Mouse (Mus musculus) midbrain, embryonic 12.5 days (tissue): ENCODE results near the gene Bet1. TPM values are rescaled to one million over a fixed set of nuclear protein-coding genes. Genes with fewer than 3 reads are reported as not detected.

Experiments used
- ATAC-seq: fragments of 200-750 bp; cut with Nextera tagmentation; 2 replicates; pipeline ENCODE4 v1.8.0; 2017; ENCODE audit warnings: low read depth, moderate TSS enrichment, moderate library complexity; ENCODE audit not compliant: low FRiP score
- H3K27ac ChIP-seq: fragments of 300-500 bp; sonication (generic); replicated peaks from 2 replicates; pipeline ENCODE4 v1.5.1; 2016; ENCODE audit warnings: mild to moderate bottlenecking
- H3K27me3 ChIP-seq: fragments of 300-500 bp; sonication (generic); 2 replicates; pipeline ENCODE4 v1.6.1; 2016; ENCODE audit warnings: mild to moderate bottlenecking
- H3K36me3 ChIP-seq: fragments of 300-500 bp; sonication (generic); 2 replicates; pipeline ENCODE4 v1.6.1; 2016
- H3K4me1 ChIP-seq: fragments of 300-500 bp; sonication (generic); 2 replicates; pipeline ENCODE4 v1.6.1; 2016
- H3K4me2 ChIP-seq: fragments of 300-500 bp; sonication (generic); replicated peaks from 2 replicates; pipeline ENCODE4 v1.6.1; 2016; ENCODE audit warnings: mild to moderate bottlenecking, moderate library complexity
- H3K4me3 ChIP-seq: fragments of 300-500 bp; sonication (generic); 2 replicates; pipeline ENCODE4 v1.5.1; 2016; ENCODE audit warnings: mild to moderate bottlenecking
- H3K9ac ChIP-seq: fragments of 300-500 bp; sonication (generic); replicated peaks from 2 replicates; pipeline ENCODE4 v1.6.1; 2016; ENCODE audit warnings: mild to moderate bottlenecking, moderate library complexity
- H3K9me3 ChIP-seq: fragments of 300-500 bp; sonication (generic); 2 replicates; pipeline ENCODE4 v1.6.1; 2016; ENCODE audit warnings: mild to moderate bottlenecking
- WGBS: fragments of 180-500 bp; shearing (Covaris S2); methylation state at CpG from one replicate; pipeline ENCODE4 v1.1.7; 2016; 5-methylcytosine and 5-hydroxymethylcytosine counted together
- polyA plus RNA-seq: library from polyadenylated mRNA; unstranded; fragments of >200 nt; fragmentation: Nextera tagmentation; extraction: Ambion mirVana; gene quantifications from 2 replicates; pipeline ENCODE4 v1.2.1, GENCODE M21; 2016

Bet1 gene
- polyA plus RNA-seq = 53.0 and 53.5 TPM in 2 replicates

DNA sequence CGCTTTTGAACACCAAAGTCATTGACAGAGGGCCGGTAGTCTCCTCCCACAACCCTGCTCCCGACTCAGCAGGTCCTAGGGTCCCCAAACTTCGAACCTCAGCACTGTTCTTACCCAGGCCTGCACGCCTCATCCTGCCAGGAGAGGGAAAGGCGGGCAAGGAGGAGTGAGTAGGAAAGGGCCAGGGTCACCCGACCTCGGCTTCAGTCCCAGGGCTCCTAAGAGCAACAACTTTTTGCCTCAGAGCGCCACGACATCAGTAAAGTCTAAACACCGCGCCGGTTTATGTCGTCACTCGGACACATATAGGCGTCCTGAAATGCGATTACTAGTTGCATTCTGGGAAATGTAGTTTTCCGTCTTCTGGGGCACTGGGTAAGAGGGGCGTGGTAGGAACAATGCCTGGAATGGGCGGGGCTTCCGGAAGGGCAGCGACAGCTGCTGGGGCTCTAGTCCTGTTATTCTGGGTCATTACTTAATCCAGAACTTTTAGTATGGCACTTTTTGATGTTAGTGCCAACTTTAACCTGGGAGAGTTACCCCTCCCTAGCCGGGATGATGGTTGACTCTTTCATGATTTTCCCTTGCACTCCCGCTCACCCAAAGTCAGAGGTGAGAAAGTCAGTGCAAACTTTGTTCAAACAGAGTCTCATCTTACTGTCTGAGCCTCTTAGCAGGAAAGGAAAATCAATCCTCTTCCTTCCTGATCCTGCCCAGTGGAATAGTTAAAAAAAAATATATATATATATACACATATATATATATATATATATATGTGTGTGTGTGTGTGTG lies at the start of gene Bet1:
TSS of gene Bet1 (minus strand) at position 310 of the 792 bp plus-strand sequence.
- Histone ChIP-seq H3K9me3 (no peaks in the 10 kb centered on the region), H3K36me3 (no peaks in the 10 kb centered on the region)

GRCm38 (mm10) chr6:4132239-4132638 lies 45.5 kb upstream of the Bet1 start:
- Histone ChIP-seq H3K27ac (no peak overlapping the region), H3K27me3 (no peaks in the 10 kb centered on the region), H3K4me2 (no peak overlapping the region), H3K9ac (no peak overlapping the region), H3K4me1 (no peaks in the 10 kb centered on the region), H3K9me3 (no peaks in the 10 kb centered on the region), H3K4me3 (no peak overlapping the region), H3K36me3 (no peaks in the 10 kb centered on the region)
- ATAC-seq = no peak
- WGBS = 73% methylated on average over 7 of the region's 7 CpGs

More for the DNA sequence above, at the start of gene Bet1:
- no peaks in the 10 kb centered on the region for H3K27me3 ChIP-seq
- peak within 1 kb of the TSS; percentile 64 for H3K9ac ChIP-seq
- H3K4me3 ChIP-seq = peak within 1 kb of the TSS; percentile 67
- peaks cover 4% of the 10 kb centered on the region; the same call in 1 of the 2 replicates for H3K4me1 ChIP-seq
- peak; percentile 100 for ATAC-seq
- peak within 1 kb of the TSS; percentile 57 for H3K4me2 ChIP-seq
- H3K27ac ChIP-seq = no peak within 1 kb of the TSS
- WGBS = 2% methylated on average over 24 of the region's 24 CpGs

DNA sequence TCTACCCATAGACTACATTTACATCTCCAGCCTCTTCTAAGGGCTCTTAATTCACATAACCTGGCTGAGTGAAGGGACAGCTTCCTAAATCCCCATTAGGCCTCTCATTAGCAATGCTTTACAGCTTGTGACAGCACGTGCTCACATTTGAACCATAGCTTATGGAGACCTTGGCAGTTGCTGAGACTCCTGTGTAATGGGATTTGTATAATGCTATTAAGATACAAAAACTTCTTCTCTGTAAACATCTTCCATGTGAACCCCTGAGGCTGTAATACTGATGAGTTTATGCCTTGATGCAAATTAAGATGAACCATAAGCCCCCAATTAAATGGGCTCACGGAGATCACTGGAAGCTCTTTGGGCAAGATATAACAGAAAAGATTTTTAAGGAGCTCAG lies 44.4 kb upstream of the Bet1 start:
- H3K27me3 ChIP-seq = no peaks in the 10 kb centered on the region
- no peaks in the 10 kb centered on the region for H3K4me1 ChIP-seq
- H3K9ac ChIP-seq = no peak overlapping the region
- H3K36me3 ChIP-seq = no peaks in the 10 kb centered on the region
- H3K9me3 ChIP-seq = no peaks in the 10 kb centered on the region
- H3K4me2 ChIP-seq = no peak overlapping the region
- ATAC-seq = peak; percentile 83
- 50% methylated on average over 2 of the region's 2 CpGs for WGBS
- H3K4me3 ChIP-seq = no peak overlapping the region
- no peak overlapping the region for H3K27ac ChIP-seq

DNA sequence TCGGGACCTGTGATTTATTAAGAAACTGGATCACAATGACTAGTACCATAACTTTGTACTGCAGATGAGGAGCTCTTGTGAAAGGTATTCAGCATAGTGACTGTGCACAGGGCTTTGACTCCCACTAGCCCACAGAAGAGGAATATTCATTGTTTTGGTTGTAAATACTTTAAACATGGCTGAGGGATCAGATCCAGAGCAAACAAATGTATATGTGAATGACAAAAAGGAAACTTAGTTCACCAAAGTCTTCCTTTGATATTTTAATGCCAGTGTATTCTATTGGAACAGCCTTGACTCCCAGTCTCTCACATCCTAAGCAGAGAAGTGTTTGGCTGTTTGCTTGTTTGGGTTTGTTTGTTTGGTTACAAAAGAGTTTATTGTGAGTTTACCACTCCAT lies 31.8 kb upstream of the Bet1 start:
- Histone ChIP-seq H3K4me1 (no peaks in the 10 kb centered on the region), H3K9ac (no peak overlapping the region), H3K36me3 (no peaks in the 10 kb centered on the region), H3K27me3 (no peaks in the 10 kb centered on the region), H3K4me2 (no peak overlapping the region), H3K4me3 (no peak overlapping the region), H3K9me3 (no peaks in the 10 kb centered on the region), H3K27ac (no peak overlapping the region)
- 86% methylated on average over 1 of the region's 1 CpGs for WGBS
- ATAC-seq = no peak

- Histone ChIP-seq H3K36me3 (no peaks in the 10 kb centered on the region), H3K4me3 (no peak overlapping the region), H3K9ac (no peak overlapping the region), H3K9me3 (no peaks in the 10 kb centered on the region), H3K27ac (no peak overlapping the region), H3K4me1 (peaks cover 4% of the 10 kb centered on the region; the same call in 1 of the 2 replicates), H3K27me3 (no peaks in the 10 kb centered on the region), H3K4me2 (no peak overlapping the region)
- ATAC-seq = no peak
- 86% methylated on average over 2 of the region's 2 CpGs for WGBS
These were observed 3.7 kb upstream of the Bet1 start for GRCm38 (mm10) chr6:4090423-4090822.

- no peak overlapping the region for H3K9ac ChIP-seq
- no peak overlapping the region for H3K4me3 ChIP-seq
- H3K27ac ChIP-seq = no peak overlapping the region
- no peak overlapping the region for H3K4me2 ChIP-seq
- 89% methylated on average over 6 of the region's 6 CpGs for WGBS
- no peak for ATAC-seq
- H3K27me3 ChIP-seq = no peaks in the 10 kb centered on the region
- no peaks in the 10 kb centered on the region for H3K4me1 ChIP-seq
- no peaks in the 10 kb centered on the region for H3K9me3 ChIP-seq
- H3K36me3 ChIP-seq = no peaks in the 10 kb centered on the region
These were observed 14.5 kb downstream of the Bet1 start for GRCm38 (mm10) chr6:4072281-4072680.

DNA sequence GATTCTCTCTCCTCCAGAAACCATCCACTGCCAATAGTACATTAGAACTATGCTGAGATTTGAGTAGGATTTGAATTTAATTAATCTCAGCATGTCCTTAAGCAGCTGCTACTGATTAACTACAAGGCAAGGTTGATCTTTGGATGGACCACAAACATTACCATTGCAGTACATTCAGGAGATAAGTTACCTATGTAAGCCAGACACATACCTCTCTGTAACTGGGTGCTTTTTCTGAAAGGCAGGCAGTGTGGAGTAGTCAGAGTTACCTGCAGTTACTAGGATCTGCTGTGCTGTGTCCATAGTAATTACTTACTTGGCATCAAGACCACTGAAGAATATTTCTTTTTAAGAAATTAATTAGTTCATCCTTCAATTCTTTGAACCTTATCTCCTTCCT lies 17.1 kb downstream of the Bet1 start:
- Histone ChIP-seq H3K9me3 (no peaks in the 10 kb centered on the region), H3K36me3 (no peaks in the 10 kb centered on the region)

DNA sequence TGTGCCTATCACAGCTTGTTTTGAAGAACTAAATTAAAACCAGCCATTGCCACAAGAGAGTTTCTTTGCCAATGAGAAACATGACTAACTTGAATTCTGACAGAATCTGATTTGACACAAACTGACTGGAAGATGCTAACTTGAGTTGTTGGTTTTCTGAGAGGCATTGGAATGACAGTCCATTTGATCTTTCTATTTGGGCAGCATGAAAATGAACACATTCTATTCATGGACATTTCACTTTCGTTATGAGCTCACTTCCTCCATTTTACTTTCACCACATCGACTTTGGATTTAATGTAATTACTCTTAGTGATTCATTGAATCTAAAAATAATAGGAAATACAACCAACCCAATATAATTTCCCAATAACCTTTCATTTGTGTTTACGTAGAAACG lies 32.4 kb downstream of the Bet1 start:
- H3K27ac ChIP-seq = no peak overlapping the region
- no peak overlapping the region for H3K4me2 ChIP-seq
- H3K9me3 ChIP-seq = no peaks in the 10 kb centered on the region
- no peaks in the 10 kb centered on the region for H3K4me1 ChIP-seq
- 89% methylated on average over 4 of the region's 4 CpGs for WGBS
- no peak overlapping the region for H3K9ac ChIP-seq
- H3K36me3 ChIP-seq = no peaks in the 10 kb centered on the region
- no peak for ATAC-seq
- no peak overlapping the region for H3K4me3 ChIP-seq
- H3K27me3 ChIP-seq = no peaks in the 10 kb centered on the region

More for the DNA sequence above, 17.1 kb downstream of the Bet1 start:
- Histone ChIP-seq H3K4me1 (no peaks in the 10 kb centered on the region), H3K4me2 (no peak overlapping the region), H3K4me3 (no peak overlapping the region), H3K27me3 (no peaks in the 10 kb centered on the region), H3K9ac (no peak overlapping the region), H3K27ac (no peak overlapping the region)
- ATAC-seq = no peak

DNA sequence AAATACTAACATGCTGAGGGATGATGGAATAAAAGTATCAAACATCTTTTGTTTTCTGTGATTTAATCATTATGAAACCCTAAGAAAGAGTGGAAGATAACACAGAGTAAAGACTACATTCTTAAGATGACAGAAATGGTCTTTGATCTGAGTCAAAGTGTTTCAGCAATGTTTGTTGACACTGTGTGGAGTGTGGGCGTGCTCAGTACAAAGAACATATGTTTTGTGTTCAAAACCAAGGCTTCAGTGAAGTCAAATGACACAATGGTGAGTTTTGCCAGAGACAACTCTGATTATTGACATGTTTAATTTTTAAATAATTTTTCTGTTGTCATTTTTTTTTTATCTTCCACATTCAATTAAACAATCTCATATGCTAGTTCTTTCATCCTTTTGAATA lies 33.9 kb downstream of the Bet1 start:
- no peaks in the 10 kb centered on the region for H3K4me1 ChIP-seq
- no peak overlapping the region for H3K4me2 ChIP-seq
- no peak for ATAC-seq
- 74% methylated on average over 1 of the region's 1 CpGs for WGBS
- H3K36me3 ChIP-seq = no peaks in the 10 kb centered on the region
- H3K27me3 ChIP-seq = no peaks in the 10 kb centered on the region
- H3K9ac ChIP-seq = no peak overlapping the region
- no peak overlapping the region for H3K27ac ChIP-seq
- no peaks in the 10 kb centered on the region for H3K9me3 ChIP-seq
- no peak overlapping the region for H3K4me3 ChIP-seq

- 86% methylated on average over 1 of the region's 1 CpGs for WGBS
- H3K9me3 ChIP-seq = no peaks in the 10 kb centered on the region
- ATAC-seq = no peak
These were observed 39.6 kb downstream of the Bet1 start for GRCm38 (mm10) chr6:4047200-4047599.

DNA sequence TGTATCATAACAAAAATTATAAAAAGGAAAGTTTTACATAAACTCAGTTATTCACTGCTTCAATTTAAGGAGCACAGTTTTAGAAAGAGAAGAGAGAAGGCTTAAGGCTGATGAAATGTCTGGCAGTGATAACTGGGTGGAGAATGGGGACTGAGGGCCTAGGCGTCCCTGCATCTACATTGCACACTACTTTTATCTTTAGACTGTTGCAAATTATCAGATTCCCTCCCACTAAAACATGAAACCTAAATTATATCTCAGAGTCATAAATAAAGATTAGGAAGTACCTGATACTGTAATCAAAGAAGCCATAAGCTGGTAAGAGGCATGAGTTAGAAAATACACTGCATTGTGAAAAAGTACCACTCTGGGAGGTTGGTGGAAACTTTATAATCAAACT lies 45.0 kb downstream of the Bet1 start:
- H3K4me1 ChIP-seq = no peaks in the 10 kb centered on the region
- no peaks in the 10 kb centered on the region for H3K36me3 ChIP-seq
- no peaks in the 10 kb centered on the region for H3K9me3 ChIP-seq
- no peaks in the 10 kb centered on the region for H3K27me3 ChIP-seq
- no peak for ATAC-seq
- no peak overlapping the region for H3K4me2 ChIP-seq
- no peak overlapping the region for H3K27ac ChIP-seq
- 81% methylated on average over 1 of the region's 1 CpGs for WGBS
- H3K4me3 ChIP-seq = no peak overlapping the region
- no peak overlapping the region for H3K9ac ChIP-seq

More at GRCm38 (mm10) chr6:4047200-4047599, 39.6 kb downstream of the Bet1 start:
- H3K9ac ChIP-seq = no peak overlapping the region
- H3K4me2 ChIP-seq = no peak overlapping the region
- no peaks in the 10 kb centered on the region for H3K27me3 ChIP-seq
- H3K4me1 ChIP-seq = no peaks in the 10 kb centered on the region
- no peak overlapping the region for H3K4me3 ChIP-seq
- no peaks in the 10 kb centered on the region for H3K36me3 ChIP-seq
- no peak overlapping the region for H3K27ac ChIP-seq

GRCm38 (mm10) chr6:4030956-4031355 lies 55.8 kb downstream of the Bet1 start:
- H3K9me3 ChIP-seq = no peaks in the 10 kb centered on the region
- H3K4me1 ChIP-seq = no peaks in the 10 kb centered on the region
- no peak overlapping the region for H3K27ac ChIP-seq
- no peak for ATAC-seq
- H3K4me3 ChIP-seq = no peak overlapping the region
- H3K36me3 ChIP-seq = no peaks in the 10 kb centered on the region
- H3K9ac ChIP-seq = no peak overlapping the region
- 85% methylated on average over 3 of the region's 3 CpGs for WGBS
- H3K27me3 ChIP-seq = no peaks in the 10 kb centered on the region
- H3K4me2 ChIP-seq = no peak overlapping the region
